Mouse (Mus musculus) urinary bladder, postnatal 25 days (tissue): Measurements from ENCODE around the gene Kcnip1.

Source experiments
- DNase-seq: peaks from one replicate; pipeline ENCODE4 v3.0.0; 2022; ENCODE audit warnings: low spot score

The Kcnip1 gene

DNA sequence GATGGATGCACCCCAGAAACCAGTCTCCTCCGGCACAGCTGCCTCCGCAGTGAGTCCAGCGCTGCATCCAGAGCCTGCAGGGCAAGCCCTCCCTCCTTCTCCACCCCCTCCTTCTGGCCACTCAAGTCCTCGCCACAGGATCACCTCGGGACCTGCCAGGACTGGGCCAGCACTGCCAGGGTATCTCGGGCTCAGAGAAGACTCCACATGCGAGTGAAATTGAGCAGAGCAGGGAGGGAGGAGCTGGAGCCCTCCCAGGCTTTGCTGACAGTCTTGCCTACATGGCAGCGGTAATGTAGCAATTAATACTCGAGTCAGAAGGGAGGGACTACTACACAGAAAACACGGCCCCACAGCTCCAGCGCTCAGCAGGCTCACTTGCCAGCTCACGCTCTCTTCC is at the start of gene Kcnip1:
Kcnip1 (minus strand) TSS at position 215 of the 400 bp plus-strand sequence.
- no peak for DNase-seq

DNA sequence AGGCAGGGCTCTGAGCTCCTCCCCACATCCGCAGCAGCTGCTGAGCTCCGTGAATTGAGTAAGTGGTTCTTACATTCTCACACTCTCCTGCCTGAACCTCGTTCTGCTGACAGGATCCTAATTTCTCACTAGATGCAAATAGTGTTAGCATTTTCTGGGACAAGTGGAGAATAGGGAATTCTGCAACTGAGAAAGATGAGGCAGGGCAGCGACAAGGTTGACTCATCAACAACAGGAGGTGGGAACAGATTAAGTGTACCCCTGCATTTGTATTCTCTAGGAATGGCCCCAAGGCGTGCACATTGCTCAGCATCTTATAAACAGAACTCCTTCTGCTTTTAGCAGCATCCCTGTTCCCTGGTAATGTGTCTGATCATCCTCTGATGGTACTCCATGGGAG is 47.1 kb upstream of the Kcnip1 start:
- DNase-seq, result no peak

DNA sequence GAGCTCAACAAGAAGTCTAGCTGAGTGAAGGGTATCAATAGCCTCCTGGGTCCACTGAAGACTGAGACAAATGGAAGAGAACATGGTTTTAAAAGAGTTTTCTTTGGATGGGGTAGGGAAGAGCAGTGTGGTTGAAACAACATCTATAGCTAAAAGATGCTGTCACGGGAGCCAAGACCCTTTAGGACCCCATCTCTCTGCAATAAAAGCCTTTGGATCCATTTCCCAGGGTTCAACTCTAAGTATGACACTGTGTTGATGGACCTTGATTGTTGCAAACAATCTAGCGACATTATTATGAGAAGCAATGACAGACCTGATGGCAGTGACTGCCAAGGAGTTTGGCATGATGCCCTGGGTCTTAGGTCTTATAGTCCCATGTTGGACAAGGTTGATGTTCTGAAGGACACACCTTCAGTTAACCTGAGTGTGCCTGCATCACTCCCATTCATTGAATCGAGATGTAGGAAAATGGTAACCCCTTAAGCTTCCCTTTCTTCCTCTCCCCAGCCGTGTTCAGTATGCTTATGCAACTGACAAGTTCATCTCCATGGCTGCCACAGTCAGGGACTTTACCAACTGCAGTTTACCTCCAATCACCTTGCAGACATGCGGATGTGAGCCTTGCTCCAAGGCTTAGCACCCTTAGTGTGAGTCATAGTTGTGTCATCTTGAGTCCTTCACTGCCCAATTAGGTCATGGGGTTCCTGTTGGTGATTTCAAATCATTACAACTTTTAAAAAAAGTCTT is 43.1 kb upstream of the Kcnip1 start:
- DNase-seq, result no peak

GRCm38 (mm10) chr11:34034794-34035193 is 41.8 kb upstream of the Kcnip1 start:
- DNase-seq, result no peak

- no peak for DNase-seq
Measured at GRCm38 (mm10) chr11:34034008-34034505, 41.1 kb upstream of the Kcnip1 start.

GRCm38 (mm10) chr11:34031015-34031805 is 38.3 kb upstream of the Kcnip1 start:
- no peak for DNase-seq

- no peak for DNase-seq
Measured at GRCm38 (mm10) chr11:34029658-34030057, 36.7 kb upstream of the Kcnip1 start.

GRCm38 (mm10) chr11:34025091-34025490 is 32.1 kb upstream of the Kcnip1 start:
- no peak for DNase-seq

DNA sequence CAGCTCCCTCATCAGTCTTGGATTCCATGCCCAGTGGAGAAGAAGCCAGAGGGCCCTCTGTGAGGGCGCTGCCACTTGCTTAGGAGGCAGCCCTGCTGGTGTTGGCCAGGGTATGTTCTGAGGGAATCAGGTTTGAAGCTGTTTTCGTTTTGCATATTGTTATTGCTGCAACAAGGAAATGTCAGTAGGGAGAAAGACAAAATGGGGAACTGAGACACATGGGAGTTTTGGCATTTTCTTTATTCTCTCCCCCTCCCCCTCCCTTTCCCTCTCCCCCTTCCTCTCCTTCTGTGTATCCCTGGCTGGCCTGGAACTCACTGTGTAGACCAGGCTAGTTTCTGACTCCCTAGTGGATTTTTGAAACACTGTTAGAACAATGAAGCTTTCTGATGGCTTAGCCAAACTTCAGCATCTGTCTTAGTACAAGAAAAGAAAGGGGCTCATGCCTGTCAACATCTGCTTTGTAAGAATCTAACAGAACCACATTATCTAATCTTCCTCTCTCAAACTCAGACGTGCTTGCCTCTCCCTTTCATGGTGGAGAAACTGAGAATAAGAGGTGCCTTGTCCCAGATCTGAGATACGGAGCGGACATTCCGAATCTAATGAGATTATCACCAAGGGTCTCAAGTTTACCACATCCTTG is 19.2 kb upstream of the Kcnip1 start:
- no peak for DNase-seq

DNA sequence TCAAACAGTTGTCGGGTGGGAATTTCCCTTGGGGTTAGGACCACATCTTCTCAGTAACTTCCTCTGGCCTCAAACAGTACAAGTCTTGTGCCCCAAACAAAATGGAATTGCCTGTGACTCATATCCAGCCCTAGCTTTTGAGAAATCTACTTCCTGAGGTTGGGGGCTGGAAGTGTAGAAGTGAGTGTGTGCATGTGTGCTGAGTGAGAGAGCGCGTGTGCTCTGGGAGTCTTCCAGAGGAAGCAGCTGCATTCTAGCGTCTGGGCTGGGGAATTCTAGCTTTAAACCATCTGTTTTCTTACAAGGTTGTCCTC is 17.9 kb upstream of the Kcnip1 start:
- no peak for DNase-seq

DNA sequence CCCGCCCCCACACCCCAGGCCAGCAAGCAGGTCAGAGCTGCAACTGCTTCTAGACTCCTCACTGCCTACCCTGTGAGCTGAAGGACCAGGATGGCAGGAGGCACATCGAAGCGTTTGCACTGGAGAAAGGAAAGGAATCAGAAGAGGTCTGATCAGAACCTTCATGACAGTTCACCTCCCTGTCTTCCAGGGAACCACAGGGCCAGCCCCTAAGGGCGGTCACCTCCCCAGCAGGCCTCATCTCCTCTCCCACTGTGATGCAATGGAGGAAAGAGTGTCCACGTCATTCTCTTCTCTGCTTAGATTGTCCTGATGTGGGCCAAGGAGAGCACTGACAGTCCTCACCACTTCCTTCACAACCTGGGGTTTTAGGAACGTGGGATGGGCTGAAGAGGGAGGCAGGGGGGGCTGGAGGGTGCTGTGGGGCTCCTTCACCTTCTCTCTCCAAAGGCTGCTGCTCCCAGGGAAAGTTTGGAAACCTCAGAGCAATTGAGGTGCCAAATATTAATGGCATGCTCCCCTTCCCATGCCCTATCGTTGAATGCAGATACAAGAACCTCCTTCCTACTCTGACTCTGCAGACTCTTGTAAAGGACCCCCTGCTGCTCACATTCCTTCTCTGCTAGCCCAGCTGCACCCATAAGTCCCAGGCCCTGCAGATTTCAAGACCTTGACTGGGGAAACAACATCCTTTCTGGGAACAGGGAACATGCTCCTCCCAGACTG is 17.3 kb upstream of the Kcnip1 start:
- DNase-seq, result no peak

DNA sequence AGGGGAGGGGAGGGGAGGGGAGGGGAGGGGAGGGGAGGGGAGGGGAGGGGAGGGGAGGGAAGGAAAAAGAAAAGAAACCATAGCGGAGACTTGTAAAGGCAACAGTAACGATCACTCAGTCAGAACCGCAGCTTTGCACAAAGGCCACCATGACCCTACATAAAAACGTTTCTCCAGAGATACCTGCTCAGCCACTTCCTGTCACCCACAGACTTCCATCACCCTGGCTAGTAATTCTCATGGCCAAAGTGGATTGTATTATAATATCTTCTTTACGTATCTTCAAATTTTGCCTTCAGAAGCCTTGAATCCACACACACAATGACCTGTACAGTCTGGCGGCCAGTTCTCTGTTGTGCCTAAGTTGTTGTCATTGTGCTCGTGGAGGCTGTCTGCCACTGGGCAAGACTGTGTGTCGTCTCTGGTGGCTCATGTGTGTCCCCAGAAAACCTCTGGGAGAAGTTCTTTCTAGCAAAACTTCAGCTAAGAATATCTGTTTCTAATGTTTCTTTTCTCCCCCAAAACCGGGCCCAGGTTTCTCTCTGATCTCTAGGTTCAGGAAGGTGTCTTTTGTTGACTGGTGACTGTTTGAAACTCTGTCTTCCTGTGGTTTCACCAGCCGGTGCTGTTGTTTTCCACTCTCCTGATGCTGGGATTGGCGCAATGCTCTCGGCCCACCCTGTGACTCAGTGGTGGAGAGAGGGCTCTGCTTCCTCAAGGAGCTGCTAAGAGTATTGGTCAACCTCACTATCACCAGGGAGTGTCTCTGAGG is 16.6 kb upstream of the Kcnip1 start:
- DNase-seq, result no peak

- peak; percentile 38 for DNase-seq
Measured at GRCm38 (mm10) chr11:34008702-34009101, 15.8 kb upstream of the Kcnip1 start.

DNA sequence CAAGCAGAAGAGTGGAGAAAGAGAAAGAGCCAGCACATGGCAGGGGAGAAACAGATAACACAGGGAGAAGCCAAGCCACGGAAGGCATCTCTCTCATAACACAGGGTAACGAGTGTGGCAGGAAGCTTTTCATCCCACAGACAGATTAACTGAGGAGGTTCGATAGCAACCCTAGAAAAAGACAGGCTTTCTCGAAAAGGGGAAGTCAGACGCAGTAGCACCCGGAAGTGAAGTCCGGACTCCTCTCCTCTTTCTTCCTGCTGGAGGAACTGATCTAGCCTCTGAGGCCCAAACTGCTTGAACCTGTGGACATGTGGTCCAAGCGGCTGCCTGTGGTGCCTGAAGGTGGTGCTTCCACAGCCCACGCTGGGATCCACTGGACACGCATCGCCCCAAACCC is 15.3 kb upstream of the Kcnip1 start:
- DNase-seq, result no peak

DNA sequence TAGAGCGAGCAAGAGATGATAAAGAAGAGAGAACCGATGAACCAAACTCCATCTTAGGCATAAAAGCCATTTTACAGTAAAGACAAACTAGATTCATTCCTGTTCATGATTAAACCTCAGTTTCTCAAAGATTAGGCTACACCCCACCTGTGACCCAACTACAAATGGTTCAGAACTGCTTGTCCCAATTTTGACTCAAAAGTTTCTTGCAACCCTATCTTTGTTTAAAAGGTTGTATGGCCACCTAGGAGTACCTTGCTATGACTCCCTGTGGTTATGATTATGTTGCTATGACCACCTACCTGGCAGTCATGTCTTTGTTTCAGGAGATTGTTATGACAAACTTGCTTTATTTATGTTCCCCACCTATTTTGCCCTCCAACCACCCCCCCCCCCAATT is 14.7 kb upstream of the Kcnip1 start:
- DNase-seq, result no peak

- no peak for DNase-seq
Measured at GRCm38 (mm10) chr11:34002593-34002965, 9.6 kb upstream of the Kcnip1 start.

DNA sequence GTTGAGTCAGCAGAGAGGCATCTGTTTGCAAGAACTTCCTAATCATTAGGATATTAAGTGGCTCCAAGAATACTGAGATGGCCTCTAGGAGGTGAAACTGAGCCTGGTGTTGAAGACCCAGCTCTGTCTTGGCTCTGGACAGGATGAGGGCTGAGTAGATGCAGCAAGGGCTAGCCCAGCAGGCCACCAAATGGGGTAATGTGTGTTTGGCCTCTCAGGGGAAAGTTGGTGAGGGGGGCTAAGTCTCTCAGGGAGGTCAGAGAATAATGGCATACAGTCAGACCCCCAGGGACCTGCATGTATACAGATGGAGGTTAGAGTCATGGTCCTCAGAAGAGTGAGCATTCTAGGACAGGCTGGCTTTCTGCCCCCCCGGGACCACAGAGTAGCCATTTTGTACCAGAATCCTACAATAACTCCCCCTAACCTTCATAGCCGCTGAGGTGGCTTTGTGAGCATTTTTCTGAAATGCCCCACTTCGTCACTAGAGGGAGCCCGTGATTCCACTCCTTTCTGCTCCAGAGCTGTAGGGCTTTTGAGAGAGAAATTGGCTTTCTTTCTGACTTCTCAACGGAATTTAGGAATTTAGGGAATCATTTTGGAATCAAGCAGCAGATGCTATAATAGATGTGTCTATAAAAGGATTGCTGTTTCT is 9.1 kb upstream of the Kcnip1 start:
- DNase-seq, result peak; percentile 45

DNA sequence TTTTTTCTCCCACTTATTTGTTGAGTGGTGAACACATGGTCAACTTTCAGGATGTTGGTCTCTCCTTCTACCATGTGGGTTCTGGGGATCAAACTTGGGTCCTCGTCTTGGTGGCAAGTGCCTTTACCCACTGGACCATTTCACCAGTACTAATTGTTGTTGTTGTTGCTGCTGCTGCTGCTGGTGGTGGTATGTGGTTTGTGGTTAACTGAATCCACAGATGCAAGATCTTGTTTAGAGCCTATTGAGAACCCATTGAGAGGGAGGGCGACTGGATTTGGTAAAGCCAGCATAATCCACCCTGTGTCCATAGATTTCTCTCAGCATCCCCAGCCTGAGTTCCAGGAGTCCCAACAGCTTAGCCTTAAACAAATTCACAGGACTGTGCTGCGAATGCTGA is 7.5 kb upstream of the Kcnip1 start:
- DNase-seq, result no peak

DNA sequence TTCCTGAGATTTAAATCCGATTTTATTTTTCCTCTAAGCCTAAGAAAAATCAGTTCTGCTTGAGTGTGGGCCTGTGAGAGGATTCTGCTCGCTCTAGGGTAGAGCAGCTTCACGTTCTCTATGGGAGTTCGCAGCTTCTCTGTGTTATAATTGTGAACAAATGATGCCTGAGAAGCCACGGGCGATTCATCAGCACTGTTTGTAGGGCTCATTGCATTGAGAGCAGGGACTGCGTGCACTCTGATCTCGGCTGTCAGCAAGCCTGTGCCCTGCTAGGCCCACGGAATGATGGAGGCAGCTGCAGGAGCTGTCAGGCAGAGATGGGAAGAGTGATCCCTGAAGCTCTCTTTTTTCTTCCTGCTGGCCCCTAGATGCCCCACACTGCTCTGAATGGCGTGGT is 5.3 kb upstream of the Kcnip1 start:
- DNase-seq, result no peak

DNA sequence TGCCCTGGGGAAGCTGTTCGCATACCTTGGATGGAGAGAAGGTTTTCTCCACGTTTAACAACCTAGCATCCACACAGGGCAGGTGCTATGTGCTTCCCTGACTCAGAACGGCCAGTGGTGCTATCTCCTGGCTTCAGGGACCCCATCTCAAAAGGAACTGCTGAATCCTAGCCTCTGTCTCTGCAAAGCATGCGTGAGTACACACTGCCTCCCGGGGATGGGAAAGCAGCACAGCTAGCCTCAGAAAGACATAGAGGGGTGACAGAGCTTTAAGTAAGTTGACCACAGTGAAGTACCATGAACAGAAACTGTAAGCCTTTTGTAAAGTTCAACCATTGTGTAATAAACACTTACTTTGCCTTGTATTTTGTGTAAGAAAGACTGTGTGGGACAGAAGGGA is 544 bp upstream of the Kcnip1 start:
- DNase-seq, result no peak

- DNase-seq, result no peak
Measured at GRCm38 (mm10) chr11:33990002-33990401, 3.0 kb downstream of the Kcnip1 start.
